Mouse (Mus musculus) T-helper 2 cell (primary cell): ENCODE measurements around the gene Satb1.

Source experiments
- in situ Hi-C: fragments of 300-600 bp; cut with MboI, MseI; formaldehyde crosslinking; loops from one replicate; pipeline ENCODE4 v1.15.1; 2025; ENCODE audit warnings: high pct_unique_total_duplicates

The Satb1 gene

GRCm38 (mm10) chr17:51832900-51833577, at the start of gene Satb1:
Gene Satb1, minus strand, starts transcription at chr17:51833290.
- in situ Hi-C loops: loop anchor here (10.0 kb wide), 1 partner anchor 202 kb away; no protein-coding TSS in a partner anchor

DNA sequence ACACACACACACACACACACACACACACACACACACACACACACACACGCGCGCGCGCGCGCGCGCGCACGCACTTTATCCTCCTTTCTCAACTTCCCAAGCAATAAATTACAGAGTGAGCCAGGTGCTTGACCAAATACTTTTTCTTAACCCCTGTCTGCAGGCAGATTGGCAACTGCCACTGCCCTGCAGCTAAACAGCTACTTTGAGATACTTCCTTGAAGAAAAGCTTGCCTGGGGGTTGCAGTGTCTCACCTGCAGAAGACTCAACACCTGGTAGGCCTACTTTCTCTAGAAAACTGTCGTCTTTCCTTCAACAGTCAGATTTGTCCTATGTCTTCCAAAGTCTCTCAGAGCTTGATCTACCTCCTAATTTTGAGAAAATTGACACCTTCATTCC, 49.5 kb upstream of the Satb1 start:
- in situ Hi-C loops: no loop called here

DNA sequence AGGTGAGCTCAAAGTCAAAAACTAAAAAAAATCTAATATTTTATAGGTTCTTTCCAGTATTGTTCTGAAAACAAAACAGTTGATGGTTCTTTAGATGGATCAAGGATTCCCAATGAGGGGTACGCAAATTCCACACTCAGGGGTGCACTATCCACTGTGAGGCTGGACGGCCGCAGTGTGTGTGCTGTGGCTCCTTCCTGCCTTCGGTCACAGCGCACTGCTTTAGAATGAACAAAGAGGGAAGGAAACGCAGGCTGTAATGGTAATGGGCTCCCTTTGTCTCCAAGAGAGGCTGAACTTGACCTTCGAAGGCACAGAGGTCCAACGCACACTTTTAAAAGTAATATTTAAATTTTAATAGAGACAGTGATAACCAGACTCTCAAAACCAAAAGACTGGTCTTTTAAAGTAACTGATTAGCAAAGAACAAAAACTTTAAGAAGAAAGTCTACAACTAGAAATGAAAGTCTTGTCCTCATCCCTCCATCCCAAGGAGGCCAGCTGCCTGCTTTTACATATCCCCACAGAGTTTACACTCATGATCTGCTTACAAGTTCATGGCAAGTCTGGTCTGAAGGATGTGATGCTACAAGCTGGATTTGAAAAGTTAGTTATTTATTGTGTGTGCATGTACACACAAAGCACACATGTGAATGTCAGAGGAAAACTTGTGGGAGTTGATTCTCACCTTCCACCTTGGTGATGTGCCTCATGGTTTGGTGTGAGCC, 48.0 kb upstream of the Satb1 start:
- in situ Hi-C loops: no loop called here

GRCm38 (mm10) chr17:51880221-51880620, 47.1 kb upstream of the Satb1 start:
- in situ Hi-C loops: no loop called here

DNA sequence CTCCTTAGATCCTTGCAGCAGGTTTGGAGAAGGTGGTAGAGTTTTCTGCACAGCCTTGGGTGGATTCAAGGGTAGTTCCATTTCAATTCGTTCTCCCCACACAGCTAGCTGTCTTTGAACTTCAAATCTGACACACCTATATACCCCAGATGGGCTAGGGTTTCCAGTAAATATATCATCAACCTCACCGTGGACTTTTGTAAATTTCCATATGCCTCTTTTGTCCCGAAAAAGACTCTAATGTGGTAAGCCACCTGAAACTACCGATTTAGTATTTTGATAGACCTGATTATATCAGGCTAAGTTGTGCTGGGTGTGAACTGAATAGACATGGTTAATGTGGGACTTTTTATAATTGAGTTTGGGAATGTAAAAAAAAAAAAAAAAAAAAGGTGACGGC, 46.6 kb upstream of the Satb1 start:
- in situ Hi-C loops: loop anchor here (5.0 to 10.0 kb wide), 2 partner anchors 42 to 1715 kb away; no protein-coding TSS in a partner anchor

DNA sequence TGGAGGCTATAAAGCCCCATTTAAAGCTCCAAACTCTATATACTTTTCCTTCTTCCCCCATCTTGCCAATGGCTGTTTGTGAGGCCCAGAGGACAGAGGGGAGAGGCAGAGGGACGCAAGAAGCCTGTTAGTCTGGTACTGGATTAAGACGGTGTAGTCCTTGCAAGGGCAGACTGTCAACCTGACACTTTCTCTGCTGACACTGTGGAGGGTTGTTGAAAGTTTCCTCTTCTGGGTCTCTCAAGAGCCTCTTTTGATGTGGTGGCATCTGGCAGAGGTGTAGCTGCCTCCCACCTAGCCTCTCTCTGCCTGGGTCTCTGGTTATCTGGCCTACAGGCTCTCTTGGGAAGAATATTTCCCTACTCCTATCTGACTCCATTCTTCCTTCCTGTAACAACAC, 46.1 kb upstream of the Satb1 start:
- in situ Hi-C loops: loop anchor here (5.0 to 10.0 kb wide), 2 partner anchors 42 to 1716 kb away; no protein-coding TSS in a partner anchor

DNA sequence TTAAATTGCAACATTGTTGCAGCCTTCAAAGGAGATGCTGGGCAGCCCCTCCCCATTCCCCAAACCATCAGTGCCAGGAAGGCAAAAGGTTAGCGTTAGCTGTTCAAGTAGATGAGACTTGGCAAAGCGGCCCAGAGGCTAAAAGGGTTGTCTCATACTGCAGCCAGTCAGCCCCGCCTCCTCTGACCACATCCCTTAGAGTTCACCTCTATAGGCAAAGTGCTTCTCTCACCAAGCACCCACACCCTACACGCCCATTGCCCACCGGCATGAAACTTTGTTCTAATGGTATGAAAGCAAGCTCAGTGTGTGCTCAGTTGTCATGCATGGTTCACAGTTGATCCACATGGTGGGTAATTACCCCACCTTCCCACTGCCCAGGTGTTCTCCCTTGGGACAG, 43.4 kb upstream of the Satb1 start:
- in situ Hi-C loops: loop anchor here (5.0 to 10.0 kb wide), 2 partner anchors 39 to 1718 kb away; no protein-coding TSS in a partner anchor

DNA sequence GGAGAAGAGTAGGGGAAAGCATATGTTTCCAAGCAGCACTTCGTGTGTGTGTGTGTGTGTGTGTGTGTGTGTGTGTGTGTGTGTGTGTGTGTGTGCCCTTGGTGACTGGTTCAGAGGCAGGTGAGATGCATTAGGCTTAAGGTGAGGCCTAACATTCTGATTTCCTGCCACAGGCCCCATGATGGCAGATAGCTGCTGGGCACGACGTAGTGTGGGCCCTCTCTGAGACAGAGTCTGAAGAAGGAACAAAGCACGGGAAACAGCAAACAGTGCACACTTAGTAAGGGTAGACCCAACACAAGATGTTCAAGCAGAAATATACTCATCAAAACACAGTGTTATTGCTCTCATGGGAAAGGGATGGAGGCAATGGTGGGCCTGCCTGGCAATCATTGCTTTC, 24.5 kb upstream of the Satb1 start:
- in situ Hi-C loops: no loop called here

- in situ Hi-C loops: no loop called here
Measured at GRCm38 (mm10) chr17:51856332-51856731, 23.2 kb upstream of the Satb1 start.

- in situ Hi-C loops: no loop called here
Measured at GRCm38 (mm10) chr17:51855261-51855660, 22.2 kb upstream of the Satb1 start.

GRCm38 (mm10) chr17:51853952-51854351, 20.9 kb upstream of the Satb1 start:
- in situ Hi-C loops: no loop called here

DNA sequence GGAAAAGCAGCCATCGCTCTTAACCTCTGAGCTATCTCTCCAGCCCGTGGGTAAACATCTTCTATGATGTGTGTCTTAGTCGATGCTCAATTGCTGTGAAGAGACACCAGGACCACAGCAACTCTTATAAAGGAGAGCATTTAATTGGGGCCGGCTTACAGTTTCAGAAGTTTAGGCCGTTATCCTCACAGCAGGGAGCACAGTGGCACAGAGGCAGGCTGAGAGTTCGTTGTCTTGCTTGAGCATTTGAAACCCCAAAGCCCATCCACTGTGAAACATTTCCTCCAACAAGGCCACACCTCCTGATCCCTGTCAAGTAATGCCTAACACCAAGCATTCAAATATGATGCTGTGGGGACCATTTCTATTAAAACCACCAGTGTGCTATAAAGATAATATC, 7.5 kb upstream of the Satb1 start:
- in situ Hi-C loops: no loop called here

- in situ Hi-C loops: loop anchor here (5.0 to 10.0 kb wide), 3 partner anchors 38 to 313 kb away; no protein-coding TSS in a partner anchor
Measured at GRCm38 (mm10) chr17:51839484-51839883, 6.4 kb upstream of the Satb1 start.

- in situ Hi-C loops: loop anchor here (5.0 to 10.0 kb wide), 3 partner anchors 40 to 315 kb away; no protein-coding TSS in a partner anchor
Measured at GRCm38 (mm10) chr17:51836901-51837300, 3.8 kb upstream of the Satb1 start.

- in situ Hi-C loops: loop anchor here (5.0 to 10.0 kb wide), 3 partner anchors 41 to 316 kb away; no protein-coding TSS in a partner anchor
Measured at GRCm38 (mm10) chr17:51836243-51836642, 3.2 kb upstream of the Satb1 start.

DNA sequence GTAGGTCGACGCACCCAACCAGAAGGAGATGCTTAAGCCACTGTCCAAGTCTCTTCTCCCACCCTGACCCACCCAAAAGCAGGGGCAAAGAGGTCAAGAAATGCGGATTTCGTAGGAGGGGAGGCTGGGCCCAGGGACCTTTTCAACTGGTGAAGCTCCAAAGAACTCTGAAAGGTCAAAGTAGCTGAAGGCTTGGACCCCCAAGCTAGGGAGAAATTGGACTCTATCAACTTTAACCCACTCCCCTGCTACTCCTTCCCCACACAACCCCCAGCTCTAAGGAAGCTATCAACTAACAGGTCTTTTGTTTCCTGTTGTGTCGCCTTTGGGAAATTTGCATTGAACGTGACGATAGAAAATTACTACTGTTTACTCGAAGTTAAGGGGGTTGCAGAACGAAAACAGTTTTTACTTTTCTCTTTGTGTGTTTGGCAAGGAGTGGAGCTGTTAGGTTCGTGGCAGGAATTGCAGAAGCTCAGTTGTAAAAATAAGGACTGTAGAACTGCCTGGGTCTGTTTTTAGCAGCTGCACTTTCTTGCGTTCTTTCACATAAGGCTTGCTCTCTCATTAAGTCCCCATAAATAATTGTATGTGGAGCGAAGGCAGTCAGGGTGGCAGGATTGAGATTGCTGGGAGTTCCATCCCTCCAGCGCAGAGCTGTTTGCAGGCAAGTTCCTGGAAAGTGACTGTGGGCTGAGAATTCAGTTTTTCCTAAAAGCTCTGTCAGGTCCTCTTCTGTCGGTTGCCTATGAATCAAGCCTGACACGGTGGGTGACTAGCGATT, 680 bp upstream of the Satb1 start:
- in situ Hi-C loops: loop anchor here (10.0 kb wide), 1 partner anchor 201 kb away; no protein-coding TSS in a partner anchor

DNA sequence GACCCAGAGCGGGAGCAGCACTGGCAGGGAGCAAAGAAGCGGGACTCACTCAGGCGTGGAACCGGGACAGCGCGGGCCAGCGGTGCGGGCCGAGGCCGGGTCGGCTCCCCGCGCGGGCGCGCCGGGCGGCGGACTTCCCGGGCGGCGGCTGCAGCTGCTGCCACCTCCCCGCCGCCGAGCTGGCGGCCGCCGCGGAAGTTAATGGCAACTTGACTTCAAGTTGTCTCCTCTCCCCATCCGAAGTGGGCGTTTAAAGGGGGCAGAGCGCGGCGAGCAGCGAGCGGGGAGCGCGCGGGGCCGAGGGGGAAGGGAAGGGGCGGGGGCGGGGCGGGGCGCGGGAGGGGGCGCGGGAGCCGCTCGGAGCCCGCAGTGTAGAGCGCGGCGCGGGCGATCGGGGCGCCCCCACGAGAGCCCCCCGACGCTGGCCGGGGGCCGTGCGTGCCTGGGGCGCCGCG, 642 bp downstream of the Satb1 start:
- in situ Hi-C loops: loop anchor here (10.0 kb wide), 1 partner anchor 202 kb away; no protein-coding TSS in a partner anchor

- in situ Hi-C loops: loop anchor here (10.0 kb wide), 1 partner anchor 203 kb away; no protein-coding TSS in a partner anchor
Measured at GRCm38 (mm10) chr17:51831702-51832420, 1.2 kb downstream of the Satb1 start.

- in situ Hi-C loops: loop anchor here (10.0 kb wide), 1 partner anchor 204 kb away; no protein-coding TSS in a partner anchor
Measured at GRCm38 (mm10) chr17:51831121-51831701, 1.9 kb downstream of the Satb1 start.

DNA sequence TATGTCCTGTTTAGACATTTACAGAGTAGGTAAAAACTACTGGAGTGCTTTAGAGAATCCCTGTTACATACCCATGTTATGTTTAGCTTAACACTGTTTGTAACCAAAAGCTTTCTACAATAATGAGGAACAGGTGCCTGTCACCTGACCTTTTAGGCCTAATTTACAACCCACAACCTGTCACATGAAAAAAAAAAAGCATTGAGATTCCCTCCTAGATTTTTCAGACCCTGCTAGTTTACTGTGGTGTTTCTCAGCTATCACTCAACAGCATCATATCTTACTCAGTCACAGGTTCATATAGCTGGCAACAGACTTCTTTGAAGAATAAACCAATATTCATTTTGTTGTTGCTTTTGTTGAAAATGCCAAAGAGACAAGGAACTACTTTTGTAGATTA, 3.7 kb downstream of the Satb1 start:
- in situ Hi-C loops: no loop called here
